Mouse (Mus musculus): ENCODE data around the gene Zfp710.

GRCm38 (mm10) chr7:80026990-80027635, 2.5 kb downstream of the Zfp710 start:
- TF ChIP-seq EP300 (optimal IDR thresholded peaks at IDR 0.05) (no peak), CTCF (IDR thresholded peaks at IDR 0.05; ENCODE audit: low read depth) (no peak)
